Mouse (Mus musculus) spleen, adult 2 months (tissue): ENCODE results near the gene Slc20a1. TPM values are rescaled to one million over a fixed set of nuclear protein-coding genes. Genes with fewer than 3 reads are reported as not detected.

Source experiments
- DNase-seq, 2 experiments: peaks; one replicate each; pipeline versions ENCODE4 v3.0.0 to v3.0.0-alpha.2; 2012 to 2021; ENCODE audit warnings: low spot score in 2 of 2, low read depth in 1 of 2
- H3K27ac ChIP-seq: fragments of 200-500 bp; 2 replicates; pipeline ENCODE4 v1.5.1; 2012; ENCODE audit warnings: low read length, inconsistent platforms; ENCODE audit not compliant: insufficient read depth
- H3K27me3 ChIP-seq: fragments of 200-500 bp; 2 replicates; pipeline ENCODE4 v1.6.1; 2012; ENCODE audit warnings: mild to moderate bottlenecking, moderate library complexity, low read length, inconsistent platforms; ENCODE audit not compliant: control insufficient read depth, insufficient read depth
- H3K36me3 ChIP-seq: fragments of 200-500 bp; 2 replicates; pipeline ENCODE4 v1.6.1; 2012; ENCODE audit warnings: mild to moderate bottlenecking, low read length, inconsistent platforms; ENCODE audit not compliant: control insufficient read depth, insufficient read depth
- H3K4me1 ChIP-seq: fragments of 200-500 bp; 2 replicates; pipeline ENCODE4 v1.6.1; 2011; ENCODE audit warnings: inconsistent platforms; ENCODE audit not compliant: control insufficient read depth, insufficient read depth, insufficient read length
- H3K4me3 ChIP-seq: fragments of 200-500 bp; 2 replicates; pipeline ENCODE4 v1.5.1; 2011; ENCODE audit warnings: mild to moderate bottlenecking, inconsistent platforms; ENCODE audit not compliant: insufficient read depth, insufficient read length; ENCODE audit errors: extremely low read depth
- CTCF ChIP-seq: fragments of 200-500 bp; IDR thresholded peaks from 2 replicates; pipeline ENCODE4 v1.5.1; 2011; ENCODE audit warnings: mild to moderate bottlenecking, inconsistent platforms; ENCODE audit not compliant: insufficient read depth, insufficient read length, insufficient replicate concordance; ENCODE audit errors: extremely low read depth
- POLR2A ChIP-seq: fragments of 200-500 bp; IDR thresholded peaks from 2 replicates; pipeline ENCODE4 v1.6.1; 2011; ENCODE audit warnings: low read depth, low read length, inconsistent platforms
- WGBS: fragments of 180-500 bp; shearing (Covaris S2); methylation state at CpG from one replicate; pipeline ENCODE4 v1.1.7; 2018; 5-methylcytosine and 5-hydroxymethylcytosine counted together
- polyA plus RNA-seq: library from polyadenylated mRNA; depleted of rRNA; stranded (reverse); fragments of >200 nt; gene quantifications from 2 replicates; pipeline ENCODE4 v1.2.3, GENCODE M21; 2012

The Slc20a1 gene
- polyA plus RNA-seq, 1 experiment, result 29.9 TPM

DNA sequence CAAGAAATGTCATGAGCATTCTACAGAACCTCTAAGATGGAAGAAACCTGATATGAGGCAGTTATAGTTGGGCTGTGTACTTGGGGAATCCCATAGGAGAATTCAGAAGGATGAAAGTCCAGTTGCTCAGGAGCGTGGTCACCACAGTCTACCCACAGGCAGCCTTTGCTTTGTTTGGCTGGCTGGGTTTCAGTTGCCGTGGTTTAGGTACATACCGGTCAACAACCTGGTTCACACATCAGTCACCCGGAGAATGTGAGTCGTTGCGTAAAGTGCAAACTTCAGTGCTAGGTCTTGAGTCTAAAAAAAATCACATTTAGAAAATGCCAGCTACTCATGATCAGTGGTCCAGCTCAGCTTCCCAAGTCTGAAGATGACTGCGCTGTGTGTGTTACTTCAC lies 14.0 kb downstream of the Slc20a1 start:
- no peak for DNase-seq
- Histone ChIP-seq H3K4me3 (no peak overlapping the region), H3K27ac (no peak overlapping the region), H3K36me3 (peaks cover 33% of the 10 kb centered on the region), H3K4me1 (no peaks in the 10 kb centered on the region), H3K27me3 (no peaks in the 10 kb centered on the region)
- 89% methylated on average over 7 of the region's 7 CpGs for WGBS
- TF ChIP-seq CTCF (no peak), POLR2A (no peak)

- TF ChIP-seq CTCF (no peak), POLR2A (no peak)
- no peak for DNase-seq
- no peaks in the 10 kb centered on the region for H3K27me3 ChIP-seq
- no peak overlapping the region for H3K27ac ChIP-seq
- no peak overlapping the region for H3K4me3 ChIP-seq
- 82% methylated on average over 5 of the region's 5 CpGs for WGBS
- no peaks in the 10 kb centered on the region for H3K4me1 ChIP-seq
- peaks cover 16% of the 10 kb centered on the region for H3K36me3 ChIP-seq
Measured at GRCm38 (mm10) chr2:129214774-129215173, 16.2 kb downstream of the Slc20a1 start.

DNA sequence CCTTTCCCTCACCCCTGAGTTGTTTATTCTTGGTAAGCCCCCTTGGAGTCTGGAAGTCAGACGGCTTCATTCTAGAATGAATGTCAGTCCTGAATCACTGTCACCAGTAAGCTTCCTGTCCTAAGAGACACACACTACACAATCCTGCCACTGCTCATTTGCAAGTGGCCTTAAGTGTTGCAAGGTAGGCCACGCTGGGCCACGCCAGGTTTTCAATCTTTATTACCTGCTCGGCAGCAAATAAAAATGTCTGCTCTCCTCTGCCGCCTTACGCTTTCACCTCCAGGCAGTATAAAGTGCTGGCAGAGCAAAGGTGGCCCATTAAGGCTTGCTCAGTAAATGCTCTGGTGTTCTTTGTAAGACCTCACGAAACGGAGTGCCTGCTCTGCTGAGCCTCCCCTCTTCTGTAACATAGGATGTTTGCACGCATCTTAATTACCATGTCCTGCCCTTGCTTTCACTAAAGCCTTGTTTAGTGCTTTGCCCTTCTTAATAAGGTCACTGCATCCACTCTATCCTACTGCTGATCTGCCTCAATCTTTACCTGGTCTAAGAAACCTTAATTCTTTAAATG lies 19.1 kb downstream of the Slc20a1 start:
- Histone ChIP-seq H3K4me1 (no peaks in the 10 kb centered on the region), H3K4me3 (no peak overlapping the region), H3K36me3 (no peaks in the 10 kb centered on the region), H3K27me3 (no peaks in the 10 kb centered on the region), H3K27ac (no peak overlapping the region)
- TF ChIP-seq POLR2A (no peak), CTCF (no peak)
- DNase-seq, result no peak
- WGBS, result 90% methylated on average over 9 of the region's 9 CpGs

DNA sequence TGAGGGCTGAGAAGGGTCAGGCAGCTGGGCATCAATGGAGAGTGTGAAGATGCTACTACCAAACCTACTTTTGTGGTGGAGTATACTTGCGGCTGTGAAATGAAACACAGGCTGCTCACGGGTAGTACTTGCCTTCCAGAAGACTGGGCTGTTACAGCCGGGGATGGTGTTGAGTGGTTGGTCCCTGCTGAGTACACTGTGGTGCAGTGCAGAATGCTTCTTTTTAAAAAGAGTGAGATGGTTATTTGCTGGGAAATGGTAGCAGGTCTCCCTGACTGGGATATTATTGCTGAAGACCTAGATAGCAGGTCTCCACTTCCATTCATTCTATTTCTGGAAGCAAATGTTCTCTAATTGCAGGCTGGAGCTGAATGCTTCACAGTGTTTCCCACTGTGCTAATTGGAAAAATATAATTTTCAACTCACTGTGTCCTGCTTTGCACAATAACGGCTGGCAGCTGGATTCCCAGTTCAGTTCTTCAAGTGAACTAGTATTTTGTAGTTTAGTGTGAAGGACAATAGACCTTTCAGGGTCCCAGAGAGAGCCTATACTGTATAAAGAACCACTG lies 20.1 kb downstream of the Slc20a1 start:
- no peaks in the 10 kb centered on the region for H3K4me1 ChIP-seq
- H3K27ac ChIP-seq, result no peak overlapping the region
- TF ChIP-seq POLR2A (no peak), CTCF (no peak)
- H3K4me3 ChIP-seq, result no peak overlapping the region
- H3K27me3 ChIP-seq, result no peaks in the 10 kb centered on the region
- no peaks in the 10 kb centered on the region for H3K36me3 ChIP-seq
- DNase-seq, result no peak
- 93% methylated on average over 4 of the region's 4 CpGs for WGBS

DNA sequence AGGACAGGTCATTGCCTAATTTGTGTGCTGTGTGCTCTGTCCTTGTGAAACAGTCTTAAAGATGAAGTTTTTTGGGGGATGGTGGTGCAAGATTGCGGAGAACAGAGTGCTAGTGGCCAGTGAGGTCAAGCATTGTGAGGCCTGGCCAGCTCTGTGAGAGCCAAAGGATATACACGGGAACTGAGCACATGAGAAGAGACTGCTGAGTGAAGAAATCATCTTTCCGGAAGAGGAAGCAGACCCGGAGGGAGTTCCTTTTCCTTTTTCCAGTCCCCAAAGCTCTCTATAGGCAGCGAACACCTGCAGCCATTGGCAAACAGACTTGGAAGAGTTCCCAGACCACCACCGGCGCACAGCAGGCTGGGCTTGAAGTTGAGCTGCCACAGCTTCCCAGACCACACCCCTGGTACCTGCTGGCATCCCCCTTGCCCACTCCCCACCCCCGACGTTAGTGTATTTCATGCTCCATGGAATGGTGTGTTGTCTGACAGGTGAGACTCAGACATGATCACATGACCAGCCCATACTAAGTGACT lies 22.6 kb downstream of the Slc20a1 start:
- 53% methylated on average over 9 of the region's 9 CpGs for WGBS
- TF ChIP-seq POLR2A, result no peak
- TF ChIP-seq CTCF, result no peak
- H3K27ac ChIP-seq, result no peak overlapping the region

DNA sequence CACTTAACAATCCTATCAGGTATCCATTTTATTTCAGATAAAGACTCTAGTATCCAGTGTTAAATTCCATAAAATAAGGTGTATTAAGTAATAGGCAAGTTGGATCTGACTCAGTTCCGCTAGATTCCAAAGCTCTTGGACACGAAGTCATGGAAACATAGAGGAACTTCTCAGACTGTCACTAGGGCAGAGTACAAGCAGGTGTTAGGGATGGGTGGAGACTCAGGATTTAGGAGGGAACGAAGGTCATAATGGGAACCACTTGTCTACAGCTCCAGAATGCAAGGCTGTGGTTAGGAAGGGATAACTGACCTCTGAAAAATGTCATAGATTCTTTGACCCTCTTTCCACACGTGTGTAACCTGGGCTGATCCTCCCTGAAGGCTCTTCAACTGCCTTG lies 25.6 kb downstream of the Slc20a1 start:
- no peaks in the 10 kb centered on the region for H3K4me1 ChIP-seq
- WGBS, result 86% methylated on average over 4 of the region's 4 CpGs
- no peak for TF ChIP-seq POLR2A
- no peak for TF ChIP-seq CTCF
- DNase-seq, result no peak
- no peak overlapping the region for H3K4me3 ChIP-seq
- H3K27ac ChIP-seq, result no peak overlapping the region
- H3K27me3 ChIP-seq, result no peaks in the 10 kb centered on the region
- H3K36me3 ChIP-seq, result no peaks in the 10 kb centered on the region

More for the DNA sequence above, 22.6 kb downstream of the Slc20a1 start:
- Histone ChIP-seq H3K27me3 (no peaks in the 10 kb centered on the region), H3K4me3 (no peak overlapping the region), H3K4me1 (no peaks in the 10 kb centered on the region), H3K36me3 (no peaks in the 10 kb centered on the region)
- DNase-seq, result no peak

DNA sequence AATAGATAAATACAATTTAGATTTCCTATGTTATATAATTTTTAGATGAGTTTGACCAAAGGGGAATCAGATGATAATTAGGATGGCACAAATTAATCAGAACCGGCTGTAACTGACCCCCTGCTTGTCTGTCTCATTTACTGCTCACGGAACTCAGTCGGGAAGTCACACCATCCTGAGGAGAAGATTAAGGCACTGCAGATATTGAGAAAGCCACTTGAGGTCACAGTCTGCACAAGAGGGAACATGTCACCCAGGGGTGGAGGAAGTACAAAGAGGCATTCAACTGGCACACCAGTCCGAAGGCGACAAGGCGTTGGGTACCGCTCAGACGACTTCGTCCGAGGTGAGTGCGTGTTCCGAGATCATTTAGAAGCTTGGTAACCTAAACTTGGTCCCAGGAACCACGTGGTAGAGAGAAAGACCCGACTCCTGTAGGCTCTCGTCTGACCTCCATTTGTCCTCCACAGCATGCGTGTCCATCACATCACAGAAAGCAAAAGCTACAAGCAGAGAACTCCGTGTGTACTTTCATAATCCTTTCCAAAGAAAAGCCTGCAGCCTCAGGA lies 26.8 kb downstream of the Slc20a1 start:
- no peak overlapping the region for H3K4me3 ChIP-seq
- 86% methylated on average over 17 of the region's 17 CpGs for WGBS
- no peak overlapping the region for H3K27ac ChIP-seq

More for the DNA sequence above, 26.8 kb downstream of the Slc20a1 start:
- Histone ChIP-seq H3K27me3 (no peaks in the 10 kb centered on the region), H3K36me3 (no peaks in the 10 kb centered on the region), H3K4me1 (no peaks in the 10 kb centered on the region)
- TF ChIP-seq POLR2A, result no peak
- no peak for TF ChIP-seq CTCF
- DNase-seq, result no peak
